Mouse (Mus musculus): ENCODE measurements around the gene Ppp1cc. TPM values are rescaled to one million over a fixed set of nuclear protein-coding genes. Genes with fewer than 3 reads are reported as not detected.
A peak's percentile ranks its signal among the peaks of the same experiment; 100 is the strongest.
"Not testable (repeated sequence)": the region's sequence is repeated elsewhere in the genome, so short reads cannot be mapped to it uniquely, and the experiment has no call there.

Ppp1cc gene
- total RNA-seq, 2 experiments from 2014 or later, result 169 to 202 TPM

DNA sequence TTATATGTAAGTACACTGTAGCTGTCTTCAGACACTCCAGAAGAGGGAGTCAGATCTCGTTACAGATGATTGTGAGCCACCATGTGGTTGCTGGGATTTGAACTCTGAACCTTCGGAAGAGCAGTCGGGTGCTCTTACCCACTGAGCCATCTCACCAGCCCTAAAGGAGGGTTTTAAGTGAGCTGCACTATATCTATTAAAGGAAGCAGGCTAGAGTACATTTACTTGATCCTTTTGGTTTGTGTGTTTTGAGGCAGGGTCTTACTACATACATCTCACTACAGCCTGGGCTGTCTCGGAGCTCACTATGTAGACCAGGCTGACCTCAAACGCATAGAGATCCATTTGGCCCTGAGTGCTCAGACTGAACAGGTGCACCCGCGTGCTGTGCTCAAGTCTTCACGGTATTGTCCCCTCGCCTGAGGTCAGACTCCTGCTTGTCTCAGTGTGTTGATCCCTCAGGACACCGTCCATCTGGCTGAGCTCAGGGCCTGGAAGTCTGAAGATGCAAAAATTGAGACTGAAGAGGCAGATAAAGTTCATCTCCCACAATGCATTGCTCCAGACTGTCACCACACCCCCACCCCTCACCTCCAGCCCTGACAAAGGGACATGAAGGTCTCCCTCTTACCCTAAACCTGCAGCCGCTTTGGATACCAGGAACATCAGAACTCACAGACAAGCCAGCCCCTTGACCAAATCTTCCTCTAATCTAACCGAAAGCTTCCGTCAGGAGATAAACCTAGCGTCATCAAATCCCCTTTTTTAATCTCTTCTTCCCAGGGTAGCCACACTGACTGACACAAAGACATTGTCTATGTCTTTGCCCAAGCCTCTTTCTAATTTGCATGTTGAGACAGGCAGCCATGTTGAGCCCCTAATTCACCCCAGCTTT is 23.4 kb upstream of the Ppp1cc start:
- intact Hi-C loops (cut with DNase I), result loop anchor here (5.0 kb wide), 2 partner anchors 128 to 258 kb away; partner anchors contain the start of genes Arpc3 and Tctn1
- DNase-seq (ENCODE audit: low spot score in 2 of 2), result no peak

DNA sequence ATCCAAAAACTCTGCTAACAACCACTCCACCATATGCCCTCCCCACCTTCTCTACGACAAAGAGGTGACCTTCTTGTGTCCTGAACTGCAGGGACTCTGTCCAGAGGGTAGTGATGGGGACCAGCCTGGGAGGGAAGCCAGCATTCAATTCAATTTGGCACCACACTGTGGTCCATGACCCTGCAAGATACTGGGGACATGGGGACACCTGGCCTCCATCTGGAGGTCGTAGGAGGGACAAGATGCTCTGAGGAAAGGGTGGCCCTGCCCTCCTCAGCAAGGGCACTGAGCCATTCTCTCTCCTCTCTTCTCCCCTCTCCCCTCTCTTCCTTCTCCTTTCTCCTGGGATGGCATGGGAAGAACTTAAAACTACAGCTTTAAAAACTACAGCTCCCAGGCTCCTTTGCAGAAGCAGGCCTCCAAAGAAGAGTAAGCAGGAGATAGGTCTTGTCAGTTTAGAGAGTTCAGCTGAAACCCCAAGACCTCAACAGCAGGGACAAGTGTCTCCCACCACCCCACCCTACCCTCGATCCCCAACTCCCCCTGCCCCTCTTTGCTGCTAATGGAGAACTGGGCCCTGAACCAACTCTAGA is 22.7 kb upstream of the Ppp1cc start:
- intact Hi-C loops (cut with DNase I), result no loop called here
- no peak for DNase-seq (ENCODE audit: low spot score in 2 of 2)

DNA sequence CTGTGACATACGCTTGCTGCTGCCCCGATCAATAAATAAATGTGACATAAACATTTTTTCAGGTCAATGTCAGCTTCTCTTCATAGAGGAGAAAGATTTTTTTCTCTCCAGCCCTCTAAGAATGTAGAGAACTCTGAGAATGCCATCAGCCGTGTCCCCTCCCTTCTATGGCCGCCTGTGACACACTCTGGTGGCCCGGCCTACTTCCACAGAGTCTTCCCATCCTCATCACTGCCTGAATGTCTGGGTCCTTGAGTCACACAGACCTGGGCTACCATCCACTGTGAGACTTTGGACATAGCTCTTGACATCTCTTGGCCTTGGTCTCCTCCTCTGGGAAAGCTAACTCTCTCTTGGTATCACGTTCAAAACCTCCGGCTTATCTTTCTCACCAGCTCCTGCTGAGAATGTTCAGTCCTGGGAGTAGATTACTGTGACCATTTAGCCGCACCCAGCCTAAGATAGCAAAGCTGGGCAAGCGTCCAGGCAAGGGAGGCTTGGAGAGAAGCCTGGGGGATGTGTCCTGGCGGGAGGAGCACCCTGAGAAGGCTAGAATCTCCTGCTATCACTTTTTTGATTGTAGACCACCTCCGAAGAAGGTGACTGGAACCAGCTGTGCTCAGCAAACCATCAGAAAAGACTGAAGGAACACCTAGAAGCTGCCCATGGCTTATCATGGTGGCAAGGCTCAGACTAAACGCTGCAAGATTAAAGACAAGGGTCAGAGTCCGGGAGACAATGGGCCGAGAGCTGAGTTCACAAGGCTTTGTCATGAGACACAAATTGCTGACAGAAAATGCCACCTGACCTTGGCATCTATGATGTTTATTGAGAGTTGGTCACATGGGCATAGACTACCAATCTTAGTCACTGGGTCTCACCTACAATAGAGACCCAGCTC is 21.3 kb upstream of the Ppp1cc start:
- DNase-seq (ENCODE audit: low spot score in 2 of 2), result no peak
- intact Hi-C loops (cut with DNase I), result no loop called here

DNA sequence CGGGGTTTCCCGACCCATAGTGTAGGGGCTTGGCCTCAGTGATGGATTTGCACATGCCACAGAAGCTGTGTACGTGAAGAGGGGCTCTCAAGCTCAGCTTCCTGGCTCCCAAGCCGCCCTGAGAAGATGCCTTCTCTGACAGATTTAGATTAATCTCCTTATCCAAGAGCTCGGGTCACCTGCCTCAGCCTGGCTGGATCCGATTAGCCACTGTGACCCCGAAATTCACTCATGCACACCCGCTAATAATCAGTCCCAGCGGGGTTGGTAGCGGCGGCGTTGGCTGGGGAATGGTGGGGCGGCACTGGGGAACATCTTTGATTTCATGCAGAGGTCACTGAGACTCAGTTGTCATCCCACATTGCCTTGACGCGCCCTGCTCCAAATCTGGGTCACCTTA is 19.2 kb upstream of the Ppp1cc start:
- intact Hi-C loops (cut with DNase I), result no loop called here
- DNase-seq (ENCODE audit: low spot score in 2 of 2), result no peak

DNA sequence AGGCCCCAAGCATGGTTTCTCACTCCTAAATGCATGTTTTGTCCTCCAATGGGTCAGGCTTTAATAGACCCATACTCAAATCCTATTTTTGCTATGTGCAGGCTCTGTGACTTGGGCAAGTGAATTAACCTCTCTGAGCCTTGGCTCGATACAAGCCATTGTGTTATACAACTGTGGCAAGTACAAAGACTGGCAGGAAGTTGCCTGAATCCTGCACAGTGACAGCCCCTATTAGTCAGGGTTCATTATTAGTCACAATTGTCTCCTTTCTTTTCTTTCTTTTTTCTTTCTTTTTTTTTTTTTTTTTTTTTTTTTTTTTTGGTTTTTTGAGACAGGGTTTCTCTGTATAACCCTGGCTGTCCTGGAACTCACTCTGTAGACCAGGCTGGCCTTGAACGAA is 18.3 kb upstream of the Ppp1cc start:
- DNase-seq (ENCODE audit: low spot score in 2 of 2); intact Hi-C loops (cut with DNase I): not testable (repeated sequence)

DNA sequence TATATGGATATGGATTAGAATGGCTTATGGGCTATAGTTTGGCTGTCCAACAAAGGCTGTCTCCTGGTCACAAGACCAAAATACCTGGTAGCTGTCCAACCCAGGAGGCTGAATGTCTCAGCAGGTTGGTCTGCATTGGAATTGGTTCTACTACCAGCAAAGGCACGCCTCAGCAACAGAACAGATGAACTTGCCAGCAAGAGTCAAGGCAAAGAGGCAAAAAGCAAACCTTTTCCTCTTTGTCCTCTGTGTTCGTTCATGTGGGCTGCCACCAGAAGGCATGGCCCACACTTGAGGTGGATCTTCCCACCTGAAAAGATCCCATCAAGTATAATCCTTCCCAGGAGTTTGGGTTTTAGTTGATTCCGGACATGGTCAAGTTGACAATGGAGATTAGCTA is 17.4 kb upstream of the Ppp1cc start, which contains the start of gene Ccdc63:
Gene Ccdc63, minus strand, starts transcription at position 101 of the 400 bp plus-strand sequence.
- DNase-seq (ENCODE audit: low spot score in 2 of 2), result no peak
- intact Hi-C loops (cut with DNase I), result no loop called here

DNA sequence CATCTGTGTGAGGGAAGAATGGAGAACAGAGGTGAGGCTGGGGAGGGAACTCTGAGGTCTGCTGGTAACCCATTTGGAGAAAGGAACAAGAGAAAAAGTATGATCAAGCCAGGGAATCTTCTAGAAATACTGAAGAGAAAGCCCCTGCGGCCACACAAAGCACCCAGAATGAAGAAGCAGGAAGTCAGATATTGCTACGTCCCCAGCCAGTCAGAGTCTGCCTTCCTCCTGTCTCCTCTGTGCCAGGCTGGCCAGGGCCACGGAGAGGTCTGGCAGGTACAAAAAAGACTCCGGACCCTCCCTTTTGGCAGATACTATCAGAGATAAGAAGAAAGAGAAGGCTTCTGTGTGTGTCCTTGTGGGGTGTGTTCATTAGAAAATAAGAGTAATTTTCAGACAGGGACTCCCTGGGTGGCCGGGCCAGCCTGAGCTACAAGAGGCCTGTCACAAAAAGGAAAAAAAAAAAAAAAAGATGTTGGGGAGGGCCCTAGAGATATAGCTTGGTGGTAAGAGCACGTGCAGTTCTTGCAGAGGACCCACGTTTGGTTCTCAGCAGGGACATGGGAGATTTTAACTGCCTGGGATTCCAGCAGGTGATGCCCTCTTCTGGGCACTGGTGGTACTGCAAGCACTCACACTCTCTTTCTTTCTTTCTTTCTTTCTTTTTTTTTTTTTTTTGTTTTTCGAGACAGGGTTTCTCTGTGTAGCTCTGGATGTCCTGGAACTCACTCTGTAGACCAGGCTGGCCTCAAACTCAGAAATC is 15.7 kb upstream of the Ppp1cc start:
- no peak for DNase-seq (ENCODE audit: low spot score in 2 of 2)
- intact Hi-C loops (cut with DNase I), result no loop called here

DNA sequence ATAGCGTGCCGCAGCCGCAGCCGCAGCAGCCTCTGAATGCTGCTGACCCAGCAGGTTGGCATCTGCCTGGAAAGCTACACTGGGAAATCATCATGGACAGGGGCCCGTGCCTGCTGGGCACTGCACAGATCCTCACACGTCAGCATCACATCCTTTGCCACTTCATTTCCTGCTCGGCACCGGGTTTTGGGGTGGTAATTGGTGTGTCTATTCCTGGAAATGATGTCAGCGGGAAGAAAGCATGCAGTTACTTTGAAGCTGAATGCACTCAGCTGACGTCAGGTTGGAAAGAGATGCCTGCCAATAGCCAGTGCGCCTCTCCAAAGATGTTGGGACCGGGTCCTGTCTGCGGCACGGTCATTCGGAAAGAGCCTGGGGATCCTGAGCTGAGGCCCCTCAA is 14.5 kb upstream of the Ppp1cc start:
- intact Hi-C loops (cut with DNase I), result no loop called here
- peak; percentile 51 to 88 for DNase-seq (ENCODE audit: low spot score in 2 of 2)

DNA sequence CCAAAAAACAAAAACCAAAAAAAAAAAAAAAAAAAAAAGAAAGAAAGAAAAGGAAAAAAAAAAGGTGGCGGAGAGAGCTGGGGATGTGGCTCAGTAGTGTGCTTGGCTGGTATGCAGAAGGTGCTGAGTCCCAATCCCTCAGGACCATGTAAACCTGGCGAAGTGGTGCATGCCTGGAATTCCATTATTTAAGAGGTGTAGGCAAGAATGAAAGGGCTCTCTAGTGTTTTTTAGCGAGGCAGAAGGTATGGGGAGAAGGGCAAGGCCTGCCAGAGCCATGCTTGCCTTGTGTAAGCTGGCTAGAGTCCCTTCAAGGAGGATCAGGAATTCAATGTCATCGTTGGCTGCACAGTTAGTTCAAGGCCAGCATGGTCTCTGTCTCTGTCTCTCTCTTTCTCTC is 13.3 kb upstream of the Ppp1cc start:
- no peak for DNase-seq (ENCODE audit: low spot score in 2 of 2)
- intact Hi-C loops (cut with DNase I), result loop anchor here (1.0 kb wide), 1 partner anchor 13 kb away; the partner anchor contains the start of gene Ppp1cc

DNA sequence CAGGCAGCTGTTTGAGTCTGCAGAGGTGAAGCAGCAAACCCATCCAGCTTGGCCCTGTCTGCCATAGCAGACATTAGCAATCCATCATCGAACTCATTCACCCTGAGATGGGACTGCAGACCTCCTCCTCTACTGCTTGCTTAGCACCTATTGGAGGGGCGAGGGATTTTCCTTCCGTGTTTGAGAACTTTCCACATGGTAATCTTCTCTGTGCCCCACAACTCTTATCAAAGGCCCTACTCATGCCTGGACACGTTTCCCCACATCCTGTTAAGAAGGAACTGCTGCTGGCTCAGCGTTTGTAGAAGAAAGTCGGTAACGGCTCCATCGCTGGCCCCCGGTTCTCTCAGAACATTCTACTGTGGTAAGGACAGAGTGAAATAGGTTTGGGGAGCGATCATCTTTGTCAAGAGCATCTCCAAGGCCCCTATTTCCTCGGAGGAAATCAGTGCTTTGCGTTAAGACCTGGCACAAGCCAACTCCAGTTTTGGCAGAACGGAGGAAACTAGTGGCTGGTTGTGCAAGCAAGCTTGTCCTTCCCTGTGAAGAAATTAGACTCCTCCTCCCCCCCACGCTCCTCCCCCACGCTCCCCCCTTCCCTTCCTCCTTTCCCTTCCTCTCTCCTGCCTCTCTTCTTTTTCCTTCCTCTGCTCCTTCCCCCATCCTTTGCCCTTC is 12.6 kb upstream of the Ppp1cc start:
- DNase-seq (ENCODE audit: low spot score in 2 of 2), result peak in 1 of 2 experiments; percentile 31
- intact Hi-C loops (cut with DNase I), result loop anchor here (1.0 kb wide), 1 partner anchor 13 kb away; the partner anchor contains the start of gene Ppp1cc

DNA sequence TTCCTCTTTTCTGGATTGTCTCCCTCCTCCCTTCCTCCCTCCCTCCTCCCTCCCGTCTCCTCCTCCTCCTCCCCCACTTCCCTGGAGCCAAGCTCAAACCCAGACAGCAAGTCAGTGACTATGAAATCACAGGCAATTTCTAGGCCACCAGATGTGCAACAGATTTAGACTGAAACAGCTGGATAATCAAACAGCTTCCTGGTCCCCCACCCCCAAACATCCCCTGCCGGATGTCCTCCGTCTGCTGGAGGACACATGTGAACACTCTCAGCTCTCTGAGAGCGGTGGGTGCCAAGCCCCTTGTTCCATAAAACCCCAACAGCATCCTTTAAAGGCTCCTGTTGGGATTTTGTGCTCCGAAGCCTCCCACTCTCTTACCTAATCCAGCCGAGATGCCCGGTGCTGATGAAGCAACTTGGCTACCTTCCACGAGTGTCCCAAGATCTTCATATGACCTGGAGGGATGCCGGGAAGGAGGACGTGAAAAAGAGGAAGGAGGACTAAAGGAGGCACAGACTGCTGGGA is 12.0 kb upstream of the Ppp1cc start:
- intact Hi-C loops (cut with DNase I), result no loop called here
- DNase-seq (ENCODE audit: low spot score in 2 of 2), result peak in 1 of 2 experiments; percentile 61

DNA sequence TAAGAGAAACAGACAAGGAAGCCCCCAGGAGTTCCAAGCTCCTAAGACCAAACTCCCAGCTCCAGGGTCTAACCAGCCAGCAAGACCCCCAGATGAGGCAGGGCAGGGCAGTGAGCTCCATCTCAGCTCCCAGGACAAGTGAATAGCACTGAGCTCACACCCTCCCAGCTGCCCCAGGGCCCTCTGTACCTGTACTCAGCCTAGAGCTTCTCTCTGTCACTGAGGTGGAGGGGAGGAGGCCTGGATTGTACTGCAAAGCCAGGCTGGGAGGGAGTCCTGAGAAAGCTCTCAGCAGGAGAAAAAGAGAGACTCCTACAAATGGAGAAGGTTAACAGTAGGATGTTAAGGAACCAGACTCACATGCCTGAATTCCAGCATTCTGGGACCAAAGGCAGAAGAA is 11.5 kb upstream of the Ppp1cc start:
- intact Hi-C loops (cut with DNase I), result no loop called here
- no peak for DNase-seq (ENCODE audit: low spot score in 2 of 2)

DNA sequence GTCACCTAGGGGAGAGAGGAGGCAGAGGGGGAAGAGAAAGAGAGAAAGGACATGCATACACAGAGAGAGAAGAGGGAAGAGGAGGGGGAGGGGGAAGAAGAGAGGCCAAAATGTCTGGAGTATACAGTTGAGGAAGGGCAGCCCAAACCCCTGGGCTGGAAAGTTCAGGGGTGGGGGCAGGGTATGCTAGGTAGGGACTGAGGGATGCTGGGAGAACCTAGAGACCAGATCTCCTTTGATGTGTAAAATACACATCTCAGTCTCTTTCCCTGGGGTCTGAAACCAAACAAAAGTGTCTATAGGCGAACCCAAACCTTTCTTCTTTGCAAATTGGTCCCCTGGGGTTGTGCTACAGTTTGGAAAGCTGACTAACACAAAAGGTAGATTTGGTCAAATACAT is 10.0 kb upstream of the Ppp1cc start:
- intact Hi-C loops (cut with DNase I), result no loop called here
- DNase-seq (ENCODE audit: low spot score in 2 of 2), result no peak

DNA sequence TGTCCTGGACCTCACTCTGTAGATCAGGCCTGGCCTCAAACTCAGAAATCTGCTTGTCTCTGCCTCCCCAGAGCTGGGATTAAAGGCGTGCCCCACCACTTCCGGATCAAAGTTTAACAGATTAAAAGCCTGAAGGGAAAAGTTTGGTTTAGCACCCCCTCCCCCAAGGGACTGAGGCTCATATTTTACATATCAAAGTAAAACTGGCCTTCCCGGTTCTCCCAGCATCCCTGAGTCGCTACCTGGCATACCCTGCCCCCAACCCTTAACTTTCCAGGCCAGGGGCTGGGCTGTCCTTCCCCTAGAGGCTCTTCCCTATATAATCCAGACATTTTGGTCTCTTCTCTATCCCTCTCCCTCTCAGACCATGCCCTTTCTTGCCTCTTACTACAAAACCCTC is 8.8 kb upstream of the Ppp1cc start:
- intact Hi-C loops (cut with DNase I), result no loop called here
- DNase-seq (ENCODE audit: low spot score in 2 of 2), result no peak

DNA sequence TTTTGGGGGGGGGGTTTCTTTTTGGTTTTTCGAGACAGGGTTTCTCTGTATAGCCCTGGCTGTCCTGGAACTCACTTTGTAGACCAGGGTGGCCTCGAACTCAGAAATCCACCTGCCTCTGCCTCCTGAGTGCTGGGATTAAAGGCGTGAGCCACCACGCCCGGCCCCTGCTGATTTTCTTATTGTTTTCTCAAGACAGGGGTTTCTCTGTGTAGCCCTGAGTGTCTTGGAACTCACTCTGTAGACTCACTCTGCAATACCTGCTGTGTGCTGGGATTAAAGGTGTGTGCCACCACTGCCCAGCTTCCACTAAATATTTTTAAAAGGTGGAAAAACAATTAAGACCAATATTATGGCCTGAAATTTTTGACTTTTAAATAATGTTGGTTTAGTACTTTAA is 5.6 kb upstream of the Ppp1cc start:
- intact Hi-C loops (cut with DNase I), result loop anchor here (10.0 kb wide), 1 partner anchor 438 kb away; the partner anchor contains the start of gene Atxn2

DNA sequence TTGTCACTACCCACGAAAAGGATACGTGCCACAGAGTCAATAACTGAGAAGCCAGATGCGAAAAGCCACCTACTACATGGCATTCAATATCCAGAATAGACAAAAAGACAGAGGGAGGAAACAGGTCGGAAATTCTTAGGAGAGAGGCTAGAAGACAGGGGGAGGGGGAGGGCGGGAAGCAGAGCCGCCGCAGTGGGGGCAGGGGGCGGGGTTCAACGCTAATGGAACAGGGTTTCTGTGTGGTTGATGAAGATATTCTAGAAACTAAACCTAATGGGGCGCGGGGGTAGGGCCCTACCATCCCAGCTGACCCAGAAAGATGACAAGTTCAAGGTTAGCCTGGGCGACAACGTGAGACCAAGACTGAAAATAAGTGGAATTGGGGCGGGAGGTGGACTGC is 4.1 kb upstream of the Ppp1cc start:
- intact Hi-C loops (cut with DNase I), result loop anchor here (10.0 kb wide), 1 partner anchor 439 kb away; the partner anchor contains the start of gene Atxn2
- no peak for DNase-seq (ENCODE audit: low spot score in 2 of 2)

More for the DNA sequence above, 5.6 kb upstream of the Ppp1cc start:
- not testable (repeated sequence) for DNase-seq (ENCODE audit: low spot score in 2 of 2)

DNA sequence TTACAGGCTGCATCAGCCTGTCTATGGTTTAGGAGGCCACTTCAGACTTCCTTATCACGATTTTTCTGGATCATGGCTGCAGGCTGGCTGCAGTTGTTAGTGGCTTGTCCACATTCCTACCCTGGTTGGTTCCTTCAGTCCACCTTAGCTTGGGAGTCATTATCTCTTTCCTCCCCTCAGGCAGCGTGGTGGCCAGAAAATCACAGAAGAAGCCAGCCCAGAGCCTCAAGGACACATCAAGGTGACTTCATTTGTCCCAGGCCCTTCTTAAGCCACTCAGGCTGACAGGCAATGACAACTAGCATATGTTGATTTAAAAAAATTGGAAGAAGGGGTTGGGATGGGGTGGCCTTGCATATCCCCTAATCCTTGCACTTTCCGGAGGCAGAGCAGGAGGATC is 3.3 kb upstream of the Ppp1cc start:
- DNase-seq (ENCODE audit: low spot score in 2 of 2), result no peak
- intact Hi-C loops (cut with DNase I), result loop anchor here (10.0 kb wide), 1 partner anchor 440 kb away; the partner anchor contains the start of gene Atxn2

DNA sequence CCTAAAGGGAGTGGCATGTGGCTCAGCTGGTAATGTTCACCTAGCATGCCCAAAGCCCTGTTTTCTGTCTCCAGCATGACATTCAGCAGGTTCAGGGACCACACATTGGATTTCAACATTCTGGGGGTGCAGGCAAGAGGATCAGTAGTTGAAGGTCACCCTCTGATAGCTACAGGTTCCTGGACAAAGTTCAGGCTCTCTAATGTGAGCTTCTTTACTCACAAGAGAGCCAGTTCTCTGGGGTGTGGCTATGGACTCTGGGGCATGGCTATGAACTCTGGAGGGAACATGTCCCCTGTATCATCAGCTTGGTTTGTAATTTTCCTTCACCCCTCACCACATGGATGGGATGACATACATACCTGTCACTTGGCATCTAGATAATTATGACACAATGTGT is 2.5 kb upstream of the Ppp1cc start:
- intact Hi-C loops (cut with DNase I), result loop anchor here (10.0 kb wide), 1 partner anchor 441 kb away; the partner anchor contains the start of gene Atxn2
- no peak for DNase-seq (ENCODE audit: low spot score in 2 of 2)

All from left cerebral cortex, postnatal 25 days (tissue).